Mouse (Mus musculus): Measurements from ENCODE around the gene Gid8. TPM values are rescaled to one million over a fixed set of nuclear protein-coding genes. Genes with fewer than 3 reads are reported as not detected.
A peak's percentile ranks its signal among the peaks of the same experiment; 100 is the strongest.

The Gid8 gene
- 54.8 and 57.3 TPM in 2 replicates for polyA plus RNA-seq (2016; fragmentation: Nextera tagmentation; extraction: Ambion mirVana)

DNA sequence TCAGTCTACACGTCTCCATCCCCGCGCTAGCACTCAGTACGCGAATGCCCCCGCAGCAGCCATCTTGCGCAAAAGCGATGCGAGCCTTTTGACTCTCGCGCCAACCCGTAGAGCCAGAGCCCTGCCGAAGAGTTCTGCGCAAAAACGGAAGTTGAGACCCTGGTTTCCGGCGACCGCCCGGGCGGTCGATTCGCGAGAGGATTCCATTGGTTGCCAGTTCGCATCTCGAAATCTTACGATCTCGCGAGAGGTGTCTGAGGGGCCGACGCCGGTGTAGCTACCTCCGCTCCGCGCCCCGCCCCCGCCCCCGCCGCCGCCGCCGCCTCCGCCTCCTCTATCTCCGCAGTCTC lies at the start of gene Gid8, which contains the start of gene Dido1:
TSS of gene Gid8 (plus strand) at position 195 of the 350 bp plus-strand sequence.
TSS of gene Dido1 (minus strand) at position 77 of the 350 bp plus-strand sequence.
- peaks cover 20% of the 10 kb centered on the region for H3K4me1 ChIP-seq
- WGBS = under 1% methylated on average over 43 of the region's 43 CpGs

DNA sequence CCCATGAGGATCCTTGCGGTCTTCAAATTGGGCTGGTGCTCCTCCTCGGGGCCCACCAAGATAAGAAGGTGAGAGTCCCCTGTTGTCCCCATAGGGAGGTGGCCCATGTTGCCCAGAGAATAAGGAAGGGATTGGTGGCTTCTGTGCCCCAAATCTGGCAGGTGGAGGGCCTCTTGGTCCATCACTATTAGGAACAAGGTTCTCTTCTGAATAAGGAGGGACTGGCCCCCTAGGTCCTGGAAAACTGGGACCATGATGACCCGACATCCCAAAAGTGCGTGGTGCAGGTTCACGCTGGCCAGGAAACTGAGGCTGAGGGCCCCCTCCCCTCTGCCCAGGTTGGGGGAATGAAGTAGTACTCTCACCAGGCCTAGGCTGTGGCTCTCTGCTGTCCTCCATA lies 49.4 kb upstream of the Gid8 start:
- no peak for ATAC-seq (ENCODE audit: low FRiP score)
- Histone ChIP-seq H3K4me3 (no peak overlapping the region), H3K9me3 (replicated peaks) (no peaks in the 10 kb centered on the region), H3K4me2 (replicated peaks) (no peak overlapping the region), H3K9ac (no peak overlapping the region), H3K27me3 (no peaks in the 10 kb centered on the region), H3K36me3 (peaks cover 35% of the 10 kb centered on the region), H3K4me1 (peaks cover 11% of the 10 kb centered on the region), H3K27ac (no peak overlapping the region)
- 98% methylated on average over 5 of the region's 5 CpGs for WGBS

More for the DNA sequence above, at the start of gene Gid8, which contains the start of gene Dido1:
- H3K4me3 ChIP-seq = peak within 1 kb of the TSS; percentile 91
- peak; percentile 95 for ATAC-seq (ENCODE audit: low FRiP score)
- peak within 1 kb of the TSS; percentile 89 for H3K4me2 ChIP-seq (replicated peaks)
- peaks cover 18% of the 10 kb centered on the region for H3K36me3 ChIP-seq
- H3K9me3 ChIP-seq (replicated peaks) = no peaks in the 10 kb centered on the region
- H3K27me3 ChIP-seq = no peaks in the 10 kb centered on the region
- peak within 1 kb of the TSS; percentile 90 for H3K27ac ChIP-seq
- H3K9ac ChIP-seq = peak within 1 kb of the TSS; percentile 98

DNA sequence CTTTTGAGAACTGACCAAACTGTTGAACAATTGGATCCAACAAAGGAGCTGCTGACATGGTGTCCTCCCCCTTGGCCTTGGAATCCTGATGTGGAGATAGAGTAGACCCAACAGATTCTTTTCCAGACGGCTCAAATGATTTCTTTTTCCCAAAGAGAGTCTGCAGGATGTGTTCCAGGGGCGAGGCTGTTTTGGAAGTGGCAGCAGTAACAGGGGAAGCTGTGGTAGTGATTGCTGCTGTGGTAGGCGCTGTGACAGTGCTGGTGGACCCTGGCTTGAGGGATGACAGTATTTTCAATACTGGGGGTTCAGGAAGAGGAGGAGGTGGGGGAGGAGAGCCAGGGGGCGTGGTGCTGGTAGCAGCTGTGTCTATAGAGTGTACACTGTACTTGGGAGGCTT lies 47.9 kb upstream of the Gid8 start:
- Histone ChIP-seq H3K9ac (no peak overlapping the region), H3K4me3 (no peak overlapping the region), H3K27me3 (no peaks in the 10 kb centered on the region), H3K36me3 (peaks cover 37% of the 10 kb centered on the region), H3K4me2 (replicated peaks) (no peak overlapping the region), H3K4me1 (peaks cover 10% of the 10 kb centered on the region), H3K27ac (no peak overlapping the region), H3K9me3 (replicated peaks) (no peaks in the 10 kb centered on the region)
- WGBS = 84% methylated on average over 4 of the region's 4 CpGs
- no peak for ATAC-seq (ENCODE audit: low FRiP score)

DNA sequence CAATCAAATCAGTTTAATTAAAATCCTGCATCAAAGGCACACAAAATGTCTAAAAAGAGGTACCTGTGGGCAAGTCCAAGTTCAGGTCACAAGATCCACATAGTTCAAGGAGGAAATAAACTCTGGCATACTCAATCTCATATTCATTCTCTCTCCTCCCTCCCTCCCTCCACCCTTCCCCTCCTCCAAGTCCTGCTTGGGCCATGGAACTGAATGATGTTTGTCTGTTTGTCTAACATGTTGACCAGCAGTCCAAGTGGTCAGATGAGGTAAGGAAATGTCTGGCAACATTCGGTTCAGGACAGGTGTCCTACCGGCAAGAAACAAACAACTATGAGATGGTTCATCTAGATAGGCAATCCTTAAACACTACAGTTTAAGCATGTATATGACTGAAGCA lies 33.2 kb upstream of the Gid8 start:
- Histone ChIP-seq H3K9ac (no peak overlapping the region), H3K4me1 (no peaks in the 10 kb centered on the region), H3K27ac (no peak overlapping the region), H3K27me3 (no peaks in the 10 kb centered on the region), H3K4me2 (replicated peaks) (no peak overlapping the region), H3K9me3 (replicated peaks) (no peaks in the 10 kb centered on the region), H3K36me3 (peaks cover 43% of the 10 kb centered on the region), H3K4me3 (no peak overlapping the region)
- 99% methylated on average over 2 of the region's 2 CpGs for WGBS
- no peak for ATAC-seq (ENCODE audit: low FRiP score)

DNA sequence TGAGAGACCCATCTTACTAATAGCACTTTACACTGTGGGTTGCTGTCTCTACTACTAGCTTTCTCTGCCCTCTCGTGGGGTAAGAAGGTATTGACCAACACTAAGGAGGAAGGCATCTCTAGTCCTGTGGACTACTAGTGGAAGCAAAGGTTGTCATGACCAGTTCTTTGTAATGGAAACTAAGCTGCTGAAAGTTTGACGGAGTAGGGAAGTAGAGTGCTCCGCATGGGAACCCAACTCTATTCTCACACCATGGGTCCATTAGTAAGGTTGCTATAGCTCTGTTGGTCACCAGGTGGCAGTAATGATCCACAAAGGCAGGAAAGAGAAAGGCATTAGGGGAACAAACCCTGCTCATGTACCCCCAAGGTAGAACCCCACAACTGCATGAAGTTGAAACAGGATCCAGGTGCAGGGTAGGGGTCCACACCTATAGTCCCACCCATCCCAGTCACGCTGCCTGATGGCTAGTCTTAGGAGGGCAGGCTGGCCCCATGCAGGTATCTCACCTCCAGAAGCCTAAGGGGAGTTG lies 31.2 kb upstream of the Gid8 start:
- H3K4me1 ChIP-seq = no peaks in the 10 kb centered on the region
- peaks cover 44% of the 10 kb centered on the region for H3K36me3 ChIP-seq
- no peak overlapping the region for H3K27ac ChIP-seq
- no peaks in the 10 kb centered on the region for H3K27me3 ChIP-seq
- no peak overlapping the region for H3K9ac ChIP-seq
- no peak overlapping the region for H3K4me3 ChIP-seq
- H3K4me2 ChIP-seq (replicated peaks) = no peak overlapping the region
- ATAC-seq (ENCODE audit: low FRiP score) = peak; percentile 75
- WGBS = 21% methylated on average over 4 of the region's 4 CpGs
- H3K9me3 ChIP-seq (replicated peaks) = no peaks in the 10 kb centered on the region

DNA sequence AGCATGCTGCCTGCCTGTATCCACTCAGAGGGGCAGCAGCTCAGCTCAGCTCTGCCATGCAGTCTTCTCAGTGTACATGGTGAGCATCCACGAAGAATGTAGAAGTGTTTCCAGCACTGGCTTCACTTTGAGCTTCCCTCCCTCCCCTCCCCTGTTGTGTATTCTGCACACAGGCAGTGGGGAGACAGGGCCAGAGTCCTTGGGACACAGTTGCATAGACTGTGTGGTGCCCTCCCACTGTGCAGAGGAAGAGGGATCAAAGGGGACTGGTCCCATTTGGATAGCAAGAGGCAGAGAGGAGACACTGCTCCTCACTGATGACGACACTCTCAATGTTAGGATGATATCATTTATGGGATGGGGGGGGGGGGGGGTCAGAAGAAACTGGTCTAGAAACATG lies 28.7 kb upstream of the Gid8 start:
- no peak overlapping the region for H3K4me3 ChIP-seq
- no peak overlapping the region for H3K27ac ChIP-seq
- no peak for ATAC-seq (ENCODE audit: low FRiP score)
- peaks cover 61% of the 10 kb centered on the region for H3K36me3 ChIP-seq
- no peak overlapping the region for H3K4me2 ChIP-seq (replicated peaks)
- no peaks in the 10 kb centered on the region for H3K4me1 ChIP-seq
- no peaks in the 10 kb centered on the region for H3K27me3 ChIP-seq
- H3K9ac ChIP-seq = no peak overlapping the region
- 60% methylated on average over 2 of the region's 2 CpGs for WGBS
- H3K9me3 ChIP-seq (replicated peaks) = no peaks in the 10 kb centered on the region

DNA sequence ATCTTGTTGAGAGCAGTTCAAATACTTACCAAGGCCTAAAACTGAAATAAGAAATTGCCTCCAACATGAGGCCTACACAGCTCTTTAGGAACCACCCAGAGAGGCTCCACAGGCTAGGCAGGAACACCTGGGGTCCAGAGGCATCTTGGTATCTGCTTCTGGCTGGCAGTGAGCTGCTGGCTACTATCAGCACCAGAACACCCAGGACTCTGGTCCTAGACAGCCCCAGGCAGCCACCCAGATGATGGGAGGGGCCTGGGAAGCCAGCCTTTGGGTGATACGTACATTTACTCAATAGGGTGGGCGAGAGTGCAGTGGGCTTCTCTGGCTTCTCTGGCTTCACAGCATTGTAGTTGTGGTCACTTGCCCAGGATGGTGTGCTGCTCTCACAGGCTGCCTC lies 26.4 kb upstream of the Gid8 start:
- no peak overlapping the region for H3K9ac ChIP-seq
- no peak overlapping the region for H3K27ac ChIP-seq
- H3K27me3 ChIP-seq = no peaks in the 10 kb centered on the region
- H3K4me1 ChIP-seq = no peaks in the 10 kb centered on the region
- no peaks in the 10 kb centered on the region for H3K9me3 ChIP-seq (replicated peaks)
- peaks cover 84% of the 10 kb centered on the region for H3K36me3 ChIP-seq
- no peak overlapping the region for H3K4me2 ChIP-seq (replicated peaks)
- H3K4me3 ChIP-seq = no peak overlapping the region
- WGBS = 94% methylated on average over 2 of the region's 2 CpGs
- ATAC-seq (ENCODE audit: low FRiP score) = no peak

DNA sequence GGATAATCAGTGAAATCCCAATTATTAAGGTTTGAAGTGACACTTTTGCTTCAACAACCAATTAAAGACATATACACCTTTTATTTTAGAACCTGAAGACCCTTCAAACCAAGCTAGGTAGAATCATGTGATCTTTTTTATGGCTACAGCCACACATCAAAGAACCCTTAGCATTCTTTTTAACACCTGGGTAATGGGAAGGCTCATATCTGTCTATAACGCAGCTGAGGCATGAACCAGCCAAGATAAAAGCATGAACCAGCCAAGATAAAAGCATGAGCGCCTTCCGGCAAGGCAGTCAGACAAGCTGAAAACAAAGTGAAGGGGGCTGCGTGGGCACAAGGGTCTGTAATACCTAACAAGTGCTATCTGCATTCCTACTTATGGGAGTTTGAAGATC lies 25.9 kb upstream of the Gid8 start:
- Histone ChIP-seq H3K9ac (no peak overlapping the region), H3K27me3 (no peaks in the 10 kb centered on the region), H3K27ac (no peak overlapping the region), H3K4me1 (no peaks in the 10 kb centered on the region), H3K4me3 (no peak overlapping the region), H3K9me3 (replicated peaks) (no peaks in the 10 kb centered on the region), H3K36me3 (peaks cover 89% of the 10 kb centered on the region), H3K4me2 (replicated peaks) (no peak overlapping the region)
- ATAC-seq (ENCODE audit: low FRiP score) = no peak
- WGBS = 93% methylated on average over 4 of the region's 4 CpGs

DNA sequence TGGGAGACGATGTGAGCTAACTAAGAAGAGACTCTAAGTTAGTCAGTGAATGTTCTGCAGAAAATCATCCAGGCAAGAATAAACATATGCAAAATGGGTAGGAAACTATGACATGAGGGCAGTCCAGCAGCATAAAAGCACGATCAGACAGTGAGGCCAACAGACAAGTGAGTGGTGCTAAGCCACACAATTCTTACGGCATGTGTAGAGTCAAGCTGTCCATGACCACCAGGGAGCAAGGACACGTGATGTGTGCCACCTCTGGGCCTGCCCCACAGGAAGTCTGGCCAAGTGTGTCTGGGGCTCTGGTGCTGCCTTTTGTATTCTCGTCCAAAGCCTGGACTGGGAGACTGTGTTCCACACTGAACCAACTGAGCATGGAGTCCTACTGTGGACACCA lies 20.1 kb upstream of the Gid8 start:
- Histone ChIP-seq H3K4me2 (replicated peaks) (no peak overlapping the region), H3K9ac (no peak overlapping the region), H3K36me3 (peaks cover 61% of the 10 kb centered on the region), H3K4me3 (no peak overlapping the region), H3K9me3 (replicated peaks) (no peaks in the 10 kb centered on the region), H3K27ac (no peak overlapping the region), H3K27me3 (no peaks in the 10 kb centered on the region), H3K4me1 (peaks cover 13% of the 10 kb centered on the region)
- WGBS = 88% methylated on average over 5 of the region's 5 CpGs
- ATAC-seq (ENCODE audit: low FRiP score) = no peak

DNA sequence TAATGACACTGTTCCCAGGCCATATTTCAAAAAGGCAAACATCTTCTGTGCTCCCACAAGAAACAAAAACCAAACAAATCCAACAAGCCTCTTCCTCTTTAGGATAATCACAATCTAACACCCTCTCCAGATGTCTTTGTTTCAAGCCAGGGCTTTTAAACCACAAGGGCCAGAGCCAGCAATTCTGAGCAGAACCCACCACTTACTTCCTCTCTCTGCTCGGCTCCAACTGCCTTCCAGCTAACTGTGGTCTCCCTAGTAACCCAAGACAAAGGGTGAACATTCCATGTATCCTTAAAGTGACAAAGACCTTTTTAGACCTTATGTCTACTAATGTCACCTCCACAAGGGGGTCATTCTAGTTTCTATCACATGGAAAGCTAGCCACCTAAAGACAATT lies 17.3 kb upstream of the Gid8 start:
- Histone ChIP-seq H3K9ac (no peak overlapping the region), H3K36me3 (peaks cover 33% of the 10 kb centered on the region), H3K9me3 (replicated peaks) (no peaks in the 10 kb centered on the region), H3K4me1 (peaks cover 17% of the 10 kb centered on the region), H3K27ac (peak overlapping the region; percentile 72), H3K27me3 (no peaks in the 10 kb centered on the region), H3K4me3 (no peak overlapping the region), H3K4me2 (replicated peaks) (peak overlapping the region; percentile 25; the same call in 1 of the 2 replicates)
- 0% methylated on average over 1 of the region's 1 CpGs for WGBS
- ATAC-seq (ENCODE audit: low FRiP score) = peak; percentile 61; the same call in 1 of the 2 replicates

DNA sequence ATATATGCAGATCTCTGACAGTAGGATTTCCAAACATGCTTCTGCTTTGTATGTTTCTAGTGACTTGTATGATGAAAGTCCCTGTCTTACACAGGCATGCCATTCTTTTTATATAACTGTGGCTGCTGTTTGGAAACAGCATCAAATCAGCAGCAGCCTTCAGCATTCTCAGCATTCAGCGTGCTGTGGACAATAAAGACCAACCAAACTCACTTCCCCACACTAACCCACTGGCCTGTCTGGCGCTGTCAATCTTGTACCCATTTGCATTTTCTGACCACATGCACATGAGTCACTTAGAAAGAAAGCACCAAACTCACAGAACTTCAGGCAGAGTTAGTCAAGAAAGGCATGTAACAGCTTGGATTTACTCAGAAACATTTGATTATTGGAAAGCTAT lies 14.7 kb upstream of the Gid8 start:
- Histone ChIP-seq H3K27ac (no peak overlapping the region), H3K27me3 (no peaks in the 10 kb centered on the region), H3K36me3 (peaks cover 7% of the 10 kb centered on the region), H3K9me3 (replicated peaks) (no peaks in the 10 kb centered on the region), H3K9ac (no peak overlapping the region), H3K4me2 (replicated peaks) (no peak overlapping the region), H3K4me3 (no peak overlapping the region), H3K4me1 (peaks cover 26% of the 10 kb centered on the region)
- ATAC-seq (ENCODE audit: low FRiP score) = no peak
- WGBS = 70% methylated on average over 2 of the region's 2 CpGs

DNA sequence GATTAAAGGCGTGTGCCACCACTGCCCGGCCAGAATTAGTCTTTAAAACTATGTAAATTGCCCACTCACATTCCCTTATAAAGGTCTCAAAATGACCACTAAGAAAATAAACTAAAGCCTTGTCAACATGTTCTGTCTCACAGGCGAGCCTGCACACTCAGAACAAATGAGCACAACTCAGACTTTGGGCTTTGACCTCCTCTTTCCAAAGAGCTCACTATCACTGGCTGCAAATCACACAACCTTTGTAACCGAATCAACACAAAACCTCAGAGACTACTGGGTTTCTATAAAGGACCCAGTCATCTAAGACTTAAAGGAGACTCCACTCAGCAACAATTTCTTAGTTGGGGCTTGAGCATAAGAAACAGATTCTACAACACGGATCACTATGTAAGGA lies 9.5 kb upstream of the Gid8 start:
- Histone ChIP-seq H3K9ac (peak overlapping the region; percentile 97), H3K4me2 (replicated peaks) (peak overlapping the region; percentile 95), H3K4me3 (peak overlapping the region; percentile 74), H3K4me1 (peaks cover 35% of the 10 kb centered on the region), H3K27me3 (no peaks in the 10 kb centered on the region), H3K36me3 (no peaks in the 10 kb centered on the region), H3K27ac (no peak overlapping the region), H3K9me3 (replicated peaks) (no peaks in the 10 kb centered on the region)
- ATAC-seq (ENCODE audit: low FRiP score) = no peak
- 85% methylated on average over 5 of the region's 5 CpGs for WGBS

DNA sequence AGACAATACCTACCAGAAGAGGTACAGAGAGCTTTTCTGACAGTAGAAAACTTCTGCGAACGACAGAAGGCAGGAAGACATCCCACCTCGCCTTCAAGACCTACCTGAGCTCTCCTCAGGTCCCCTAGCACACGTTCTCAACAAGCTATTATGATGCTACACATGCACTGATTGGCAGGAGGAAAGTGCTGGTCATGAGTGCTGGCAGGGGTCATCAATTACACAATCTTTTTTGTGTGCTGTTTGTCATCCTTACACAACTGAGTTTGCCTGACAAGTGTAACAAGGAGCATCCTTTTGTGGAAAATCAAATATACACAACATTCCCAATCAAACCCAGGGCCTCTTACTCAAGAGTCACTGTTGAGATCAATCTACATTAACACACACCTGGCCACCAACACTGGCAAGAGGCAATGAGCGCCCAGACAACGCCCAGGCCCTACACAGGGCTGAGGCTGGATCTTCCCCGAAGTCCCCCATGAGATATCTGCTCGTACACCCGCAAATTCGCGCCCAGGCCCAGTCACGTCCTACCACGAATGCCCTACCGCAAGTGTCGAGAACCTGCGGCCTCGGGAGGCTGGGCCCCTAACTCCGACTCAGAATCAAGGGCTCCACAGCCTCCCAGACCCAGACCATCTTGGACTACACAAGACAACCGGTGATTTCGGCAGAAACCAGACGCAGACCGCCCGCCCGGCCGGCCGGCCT lies 8.7 kb upstream of the Gid8 start:
- peaks cover 31% of the 10 kb centered on the region for H3K4me1 ChIP-seq
- H3K9ac ChIP-seq = peak overlapping the region; percentile 97
- no peaks in the 10 kb centered on the region for H3K27me3 ChIP-seq
- H3K36me3 ChIP-seq = no peaks in the 10 kb centered on the region
- WGBS = 7% methylated on average over 24 of the region's 26 CpGs
- H3K4me3 ChIP-seq = peak overlapping the region; percentile 74
- ATAC-seq (ENCODE audit: low FRiP score) = peak; percentile 30
- H3K9me3 ChIP-seq (replicated peaks) = no peaks in the 10 kb centered on the region
- peak overlapping the region; percentile 95 for H3K4me2 ChIP-seq (replicated peaks)
- H3K27ac ChIP-seq = peak overlapping the region; percentile 96
